Mouse (Mus musculus) embryonic fibroblast, embryonic 13.5 days (primary cell): ENCODE data around the gene Arhgef7.

Source experiments
- CTCF ChIP-seq: IDR thresholded peaks from 2 replicates; pipeline ENCODE4 v1.5.1; 2011; ENCODE audit warnings: mild to moderate bottlenecking, control low read depth, low read length, moderate library complexity, borderline replicate concordance; ENCODE audit not compliant: insufficient read depth
- POLR2A ChIP-seq: IDR thresholded peaks from 2 replicates; pipeline ENCODE4 v1.6.1; 2011; ENCODE audit warnings: low read depth, mild to moderate bottlenecking, control low read depth, low read length, moderate library complexity

DNA sequence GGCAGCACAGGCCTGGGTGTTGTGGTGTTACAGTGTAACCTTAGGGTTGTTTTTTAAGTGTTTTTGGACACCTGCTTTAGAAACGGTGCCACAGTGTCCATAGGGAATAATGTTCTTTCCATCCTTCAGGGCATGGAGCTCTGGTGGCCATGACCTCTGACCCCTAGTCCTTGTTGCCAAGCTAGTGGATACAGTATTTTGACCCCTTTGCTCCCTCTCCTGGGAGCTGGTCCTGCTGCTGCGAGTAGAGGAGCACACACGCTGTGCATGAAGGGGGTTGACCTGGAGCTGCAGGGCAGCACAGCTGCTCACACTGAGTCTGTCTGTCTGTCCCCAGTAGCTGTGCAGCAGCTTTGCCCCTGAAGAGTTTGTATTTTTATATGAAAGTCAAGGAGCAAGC, 98.2 kb downstream of the Arhgef7 start:
- TF ChIP-seq POLR2A (no peak), CTCF (no peak)
